14 mouse cellular contexts compared by ENCODE assay signal in the genomic region with DNA sequence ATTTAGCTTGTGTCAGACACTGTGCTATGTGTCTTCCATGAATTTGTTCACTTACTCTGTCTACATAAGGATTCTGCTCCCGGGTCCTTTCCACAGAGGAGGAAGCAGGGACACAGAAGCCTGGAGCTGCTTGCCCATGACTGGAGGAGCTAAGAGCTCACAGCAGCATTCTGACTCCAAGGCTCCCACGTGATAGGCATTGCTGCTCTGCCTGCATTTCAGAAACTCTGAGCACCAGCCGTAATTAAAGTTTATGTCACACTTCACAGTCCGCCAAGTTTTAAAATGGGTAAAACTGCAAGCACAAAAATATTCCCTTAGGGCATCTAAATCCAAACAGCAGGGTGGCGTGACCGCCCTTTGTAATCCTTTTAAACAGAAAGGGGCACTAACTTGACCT.
DNase-seq lines count a peak whose midpoint lies in the region; ATAC-seq and TF ChIP-seq lines count a peak whose summit lies in the region.
"Had no signal": no experiment of that assay in that cellular context is flagged by ENCODE, and none has a peak within 500 bp of the region (broad histone marks: within the 10 kb centered on the region; RNA-seq: fewer than 3 reads in every experiment).

No protein-coding gene starts in this region.

- 0 out of 2 replicates have a peak overlapping the region, but pooled peaks have one; percentile 15 for H3K4me3 ChIP-seq in gastrocnemius, adult 2 months
- no peak overlapping the region for H3K4me3 ChIP-seq in midbrain, embryonic 11.5 days (ENCODE audit: low read depth, low read length)
- no peak overlapping the region for H3K4me3 ChIP-seq in midbrain, embryonic 16.5 days (ENCODE audit: low read depth, low read length)
- H3K4me3 ChIP-seq in forebrain, embryonic 16.5 days (replicated peaks; ENCODE audit: low read length) = no peak overlapping the region
- H3K4me3 ChIP-seq: heart, embryonic 10.5 days; left cerebral cortex, adult 2 months; neural tube, embryonic 13.5 days had no signal

- H3K36me3 ChIP-seq in midbrain, embryonic 11.5 days (ENCODE audit: control insufficient read depth, insufficient read depth, low read length) = no peaks in the 10 kb centered on the region
- H3K36me3 ChIP-seq in midbrain, embryonic 16.5 days (ENCODE audit: control insufficient read depth, insufficient read depth, low read length) = no peaks in the 10 kb centered on the region
- no peaks in the 10 kb centered on the region for H3K36me3 ChIP-seq in forebrain, embryonic 16.5 days (ENCODE audit: control insufficient read depth, insufficient read depth)
- H3K36me3 ChIP-seq: heart, embryonic 10.5 days; neural tube, embryonic 13.5 days had no signal

- H3K9me3 ChIP-seq in midbrain, embryonic 11.5 days (ENCODE audit: control insufficient read depth, low read length) = no peaks in the 10 kb centered on the region
- H3K9me3 ChIP-seq in midbrain, embryonic 16.5 days (replicated peaks; ENCODE audit: control insufficient read depth, low read length, poor library complexity, severe bottlenecking) = no peaks in the 10 kb centered on the region
- H3K9me3 ChIP-seq in forebrain, embryonic 16.5 days (ENCODE audit: control insufficient read depth, low read length) = no peaks in the 10 kb centered on the region
- H3K9me3 ChIP-seq: heart, embryonic 10.5 days; neural tube, embryonic 13.5 days had no signal

- peak; percentile 61 for ATAC-seq in midbrain, embryonic 11.5 days (ENCODE audit: low FRiP score)
- no peak for ATAC-seq in midbrain, embryonic 16.5 days
- ATAC-seq in forebrain, embryonic 16.5 days = 0 out of 2 replicates have a peak, but pooled peaks have one; percentile 33
- ATAC-seq in megakaryocyte, adult 5-6 weeks (ENCODE audit: poor library complexity, severe bottlenecking) = no peak
- ATAC-seq: intestine, postnatal 0 days had no signal

- H3K27ac ChIP-seq in gastrocnemius, adult 2 months = no peak overlapping the region
- no peak overlapping the region for H3K27ac ChIP-seq in midbrain, embryonic 11.5 days (ENCODE audit: low read depth, low read length)
- no peak overlapping the region; the same call in 1 of the 2 replicates for H3K27ac ChIP-seq in midbrain, embryonic 16.5 days (ENCODE audit: low read length)
- no peak overlapping the region for H3K27ac ChIP-seq in forebrain, embryonic 16.5 days (ENCODE audit: low read length)
- H3K27ac ChIP-seq: heart, embryonic 10.5 days; left cerebral cortex, adult 2 months; neural tube, embryonic 13.5 days had no signal

- no peak for TF ChIP-seq CTCF in gastrocnemius, adult 2 months (IDR thresholded peaks at IDR 0.05)

- H3K4me1 ChIP-seq in midbrain, embryonic 11.5 days (ENCODE audit: control insufficient read depth, insufficient read depth, low read length) = no peaks in the 10 kb centered on the region; the same call in 1 of the 2 replicates
- peaks cover 12% of the 10 kb centered on the region for H3K4me1 ChIP-seq in midbrain, embryonic 16.5 days (ENCODE audit: control insufficient read depth, insufficient read depth, low read length)
- H3K4me1 ChIP-seq in forebrain, embryonic 16.5 days (replicated peaks; ENCODE audit: control insufficient read depth, insufficient read depth, low read length) = peaks cover 15% of the 10 kb centered on the region
- H3K4me1 ChIP-seq: heart, embryonic 10.5 days had no signal

- H3K9ac ChIP-seq in midbrain, embryonic 11.5 days (ENCODE audit: low read length) = no peak overlapping the region
- H3K9ac ChIP-seq in midbrain, embryonic 16.5 days (ENCODE audit: low read depth, low read length) = no peak overlapping the region
- no peak overlapping the region for H3K9ac ChIP-seq in forebrain, embryonic 16.5 days (replicated peaks; ENCODE audit: low read depth, low read length)
- H3K9ac ChIP-seq: neural tube, embryonic 13.5 days had no signal

- WGBS in midbrain, embryonic 11.5 days = 22% methylated on average over 6 of the region's 6 CpGs
- WGBS in midbrain, embryonic 16.5 days = 20% methylated on average over 6 of the region's 6 CpGs
- WGBS in forebrain, embryonic 16.5 days = 11% methylated on average over 6 of the region's 6 CpGs

- intact Hi-C loops in gastrocnemius, adult 2 months (cut with DNase I) = no loop called here

- no peaks in the 10 kb centered on the region for H3K27me3 ChIP-seq in midbrain, embryonic 11.5 days (ENCODE audit: control insufficient read depth, insufficient read depth, low read length)
- no peaks in the 10 kb centered on the region for H3K27me3 ChIP-seq in midbrain, embryonic 16.5 days (ENCODE audit: control insufficient read depth, insufficient read depth, low read depth, low read length)
- H3K27me3 ChIP-seq in forebrain, embryonic 16.5 days (replicated peaks; ENCODE audit: control insufficient read depth, insufficient read depth, low read length) = no peaks in the 10 kb centered on the region
- H3K27me3 ChIP-seq: neural tube, embryonic 13.5 days had no signal

- DNase-seq in gastrocnemius, adult 2 months = no peak
- DNase-seq in gastrocnemius, postnatal 25 days = no peak
- DNase-seq in midbrain, embryonic 11.5 days (ENCODE audit: low spot score, missing footprints) = no peak
- peak; percentile 50 for DNase-seq in telencephalon, adult 2 months (ENCODE audit: low read depth, low spot score)
- DNase-seq: cerebellum, adult 9-10 months; heart, postnatal 4 days; thymus, adult 2 months had no signal

- H3K4me2 ChIP-seq in midbrain, embryonic 11.5 days = no peak overlapping the region
- no peak overlapping the region for H3K4me2 ChIP-seq in midbrain, embryonic 16.5 days (ENCODE audit: low read length)
- no peak overlapping the region for H3K4me2 ChIP-seq in forebrain, embryonic 16.5 days (ENCODE audit: low read length)
- H3K4me2 ChIP-seq: neural tube, embryonic 13.5 days had no signal

Comparison
In these comparisons a context has a peak if more than half of its experiments do, and no peak if none do; other contexts are left out.
1. ATAC-seq: peak in midbrain, embryonic 11.5 days (single experiment) and forebrain, embryonic 16.5 days (single experiment); none in midbrain, embryonic 16.5 days (single experiment) and megakaryocyte, adult 5-6 weeks (single experiment).